Mouse (Mus musculus) liver, embryonic 14.5 days (tissue): Measurements from ENCODE around the gene Dse.

Experiments
- CTCF ChIP-seq: IDR thresholded peaks from 2 replicates; pipeline ENCODE4 v1.5.1; 2016; ENCODE audit warnings: antibody characterized with exemption, low read depth, control low read depth
- EP300 ChIP-seq: IDR thresholded peaks from 2 replicates; pipeline ENCODE4 v1.6.1; 2016; ENCODE audit warnings: antibody characterized with exemption, low read depth

DNA sequence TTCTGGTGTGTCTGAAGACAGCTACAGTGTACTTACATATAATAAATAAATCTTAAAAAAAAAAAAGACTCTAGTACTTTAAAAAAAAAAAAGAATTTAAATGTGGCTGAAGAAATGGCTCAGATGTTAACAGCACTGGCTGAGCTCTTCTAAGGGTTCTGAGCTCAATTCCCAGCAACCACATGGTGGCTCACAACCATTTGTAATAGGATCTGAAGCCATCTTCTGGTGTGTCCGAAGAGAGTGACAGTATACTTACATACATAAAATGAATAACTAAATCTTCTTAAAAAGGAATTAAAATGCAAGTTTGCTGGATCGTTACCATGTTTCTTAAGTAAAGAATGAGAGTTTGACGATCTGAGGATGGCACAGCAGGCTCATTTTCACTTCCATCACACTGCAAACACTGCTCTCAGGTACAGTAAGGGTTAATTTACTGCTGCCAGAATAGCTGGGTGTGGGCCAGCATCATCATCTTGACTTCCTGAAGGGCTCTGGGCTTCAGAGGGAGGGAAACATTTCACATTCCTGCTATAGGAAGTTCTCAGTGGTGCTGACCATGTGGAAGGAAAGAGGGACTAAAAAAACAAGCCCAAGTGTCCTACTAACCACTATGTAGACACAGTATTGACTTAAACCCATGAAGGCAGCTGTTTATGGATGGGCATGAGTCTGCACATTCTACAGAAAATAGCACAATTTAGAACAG lies 14.6 kb upstream of the Dse start:
- TF ChIP-seq EP300: no peak
- TF ChIP-seq CTCF: no peak
